Mouse (Mus musculus): ENCODE results near the gene Mbtps1.

DNA sequence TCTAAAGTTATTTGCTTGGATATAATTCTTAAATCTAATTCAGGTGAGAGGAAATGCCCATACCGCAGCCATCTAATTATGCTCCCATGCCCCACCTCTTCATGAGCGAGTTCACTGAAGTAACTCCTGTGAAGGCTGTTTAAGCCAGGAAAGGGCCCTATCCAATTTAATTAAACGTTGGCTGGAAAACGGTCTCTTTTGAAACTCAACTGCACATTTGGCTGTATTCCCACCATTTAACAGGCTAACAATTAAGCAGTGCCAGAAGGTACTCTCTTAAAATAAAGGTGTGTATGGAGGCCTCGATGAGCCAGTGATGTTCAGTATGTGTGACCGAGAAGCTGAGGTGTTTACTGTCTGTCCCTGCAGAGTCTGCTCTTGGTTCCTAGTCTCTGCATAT lies 2.7 kb downstream of the Mbtps1 start:
- TF ChIP-seq CTCF (IDR thresholded peaks at IDR 0.05; ENCODE audit: low read depth, low read length) (no peak), TAL1 (conservative IDR thresholded peaks at IDR 0.05; ENCODE audit: low read depth, low read length) (no peak), GATA1 (IDR thresholded peaks at IDR 0.05; ENCODE audit: borderline replicate concordance, low read length) (no peak), POLR2AphosphoS5 (IDR thresholded peaks at IDR 0.05; ENCODE audit: insufficient replicate concordance, low read depth, low read length) (no peak)
